Mouse (Mus musculus): ENCODE measurements at regions not wholly inside any gene's neighbourhood (a gene's known extent, or its start where the extent isn't known, plus 50 kb on each side); places are given as distances from the start of the nearest gene placed in this dataset.

- no peak for TF ChIP-seq POLR2A (IDR thresholded peaks at IDR 0.05; ENCODE audit: borderline replicate concordance, extremely low read depth, insufficient read depth, insufficient read length, poor library complexity, severe bottlenecking)
- TF ChIP-seq CTCF (IDR thresholded peaks at IDR 0.05; ENCODE audit: borderline replicate concordance, extremely low read depth, insufficient read depth, insufficient read length): no peak
Observed at GRCm38 (mm10) chr9:67693716-67694115, 65.5 kb upstream of the C2cd4b start.
